Mouse (Mus musculus) lung, postnatal 0 days (tissue): ENCODE results near the gene Nr1h4.

ENCODE experiments used
- CTCF ChIP-seq: IDR thresholded peaks from 2 replicates; pipeline ENCODE4 v1.5.1; 2016; ENCODE audit warnings: antibody characterized with exemption, mild to moderate bottlenecking
- EP300 ChIP-seq: IDR thresholded peaks from 2 replicates; pipeline ENCODE4 v1.6.1; 2016; ENCODE audit warnings: antibody characterized with exemption, mild to moderate bottlenecking, control low read depth

DNA sequence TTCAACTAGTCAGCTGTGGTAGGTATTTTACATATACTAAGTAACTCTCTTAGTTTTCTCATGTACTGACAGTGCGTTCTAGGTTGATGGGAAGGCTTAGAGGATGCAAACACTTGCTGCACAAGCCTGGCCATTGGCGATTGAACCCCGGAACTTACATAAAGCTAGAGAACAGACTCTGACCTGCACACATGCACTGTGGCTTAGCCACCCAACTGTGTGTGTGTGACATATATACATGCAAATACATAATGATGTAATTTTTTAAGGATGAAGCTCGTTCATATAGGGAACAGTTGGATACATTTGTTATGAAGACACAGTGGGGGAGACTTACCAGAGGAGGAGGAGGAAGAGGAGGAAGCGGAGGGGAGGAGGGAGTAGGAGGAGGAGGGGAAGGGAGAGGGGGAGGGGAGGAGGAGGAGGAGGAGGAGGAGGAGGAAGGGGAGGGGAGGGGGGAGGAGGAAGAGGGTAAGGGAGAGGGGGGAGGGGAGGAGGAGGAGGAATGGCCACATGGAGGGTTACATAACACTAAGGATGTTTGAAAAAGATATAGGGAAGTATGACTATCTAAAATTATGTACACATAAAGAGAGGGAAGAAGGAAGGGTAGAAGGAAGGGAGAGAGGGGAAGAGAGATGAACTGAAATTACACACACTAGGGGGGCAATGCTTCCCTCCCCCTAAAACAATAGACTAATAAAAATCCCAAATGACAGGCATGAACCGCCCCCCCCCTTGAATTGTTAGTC is 126.5 kb downstream of the Nr1h4 start:
- TF ChIP-seq CTCF, result no peak
- no peak for TF ChIP-seq EP300
